Mouse (Mus musculus) erythroid progenitor cell, adult 5-6 weeks (primary cell): ENCODE measurements around the gene Ndufa6. TPM values are rescaled to one million over a fixed set of nuclear protein-coding genes. Genes with fewer than 3 reads are reported as not detected.

ENCODE experiments used
- total RNA-seq, 2 experiments: library from RNA; stranded (forward) in 1 of 2; stranded (reverse) in 1 of 2; fragments of 150-400 nt in 1 of 2; fragments of 186-747, 209-891 nt in 1 of 2; gene quantifications; 2 replicates each; pipeline versions ENCODE4 v1.2.3 to v1.2.4; 2015 to 2017; ENCODE audit warnings: low replicate concordance in 2 of 2

Ndufa6 gene
- total RNA-seq, 2 experiments from 2014 or later: 31.5 to 91.4 TPM

Other genes starting within 250 kb of the Ndufa6 start
- 2.9 and 12.6 TPM in 2 replicates for gene Ccdc134, start 226.4 kb downstream of the Ndufa6 start, total RNA-seq (2015; ENCODE audit: low replicate concordance)
- 5.5 and 5.8 TPM in 2 replicates for gene Ccdc134, start 226.4 kb downstream of the Ndufa6 start, total RNA-seq (2017; ENCODE audit: low replicate concordance)
- gene Srebf2, start 207.1 kb downstream of the Ndufa6 start, total RNA-seq (2015; ENCODE audit: low replicate concordance): 40.7 and 42.9 TPM in 2 replicates
- gene Srebf2, start 207.1 kb downstream of the Ndufa6 start, total RNA-seq (2017; ENCODE audit: low replicate concordance): 36.2 and 43.0 TPM in 2 replicates
- gene Shisa8, start 141.5 kb downstream of the Ndufa6 start, total RNA-seq (2015; ENCODE audit: low replicate concordance): not detected in 2 replicates
- not detected in 2 replicates for gene Shisa8, start 141.5 kb downstream of the Ndufa6 start, total RNA-seq (2017; ENCODE audit: low replicate concordance)
- gene Tnfrsf13c, start 130.0 kb downstream of the Ndufa6 start, total RNA-seq (2015; ENCODE audit: low replicate concordance): 13.4 and 15.5 TPM in 2 replicates
- 6.7 and 11.9 TPM in 2 replicates for gene Tnfrsf13c, start 130.0 kb downstream of the Ndufa6 start, total RNA-seq (2017; ENCODE audit: low replicate concordance)
- 50.7 and 56.2 TPM in 2 replicates for gene Cenpm, start 109.6 kb downstream of the Ndufa6 start, total RNA-seq (2015; ENCODE audit: low replicate concordance)
- gene Cenpm, start 109.6 kb downstream of the Ndufa6 start, total RNA-seq (2017; ENCODE audit: low replicate concordance): 11.6 and 36.7 TPM in 2 replicates
- not detected in 2 replicates for gene 1500009C09Rik, start 101.9 kb downstream of the Ndufa6 start, total RNA-seq (2015; ENCODE audit: low replicate concordance)
- not detected in 2 replicates for gene 1500009C09Rik, start 101.9 kb downstream of the Ndufa6 start, total RNA-seq (2017; ENCODE audit: low replicate concordance)
- not detected in 2 replicates for gene Sept3, start 79.4 kb downstream of the Ndufa6 start, total RNA-seq (2015; ENCODE audit: low replicate concordance)
- not detected in 2 replicates for gene Sept3, start 79.4 kb downstream of the Ndufa6 start, total RNA-seq (2017; ENCODE audit: low replicate concordance)
- gene Wbp2nl, start 55.4 kb downstream of the Ndufa6 start, total RNA-seq (2015; ENCODE audit: low replicate concordance): not detected in 2 replicates
- gene Wbp2nl, start 55.4 kb downstream of the Ndufa6 start, total RNA-seq (2017; ENCODE audit: low replicate concordance): not detected in 2 replicates
- gene Naga, start 15.4 kb downstream of the Ndufa6 start, total RNA-seq (2015; ENCODE audit: low replicate concordance): 119 and 154 TPM in 2 replicates
- gene Naga, start 15.4 kb downstream of the Ndufa6 start, total RNA-seq (2017; ENCODE audit: low replicate concordance): 62.6 and 69.7 TPM in 2 replicates
- gene Pheta2, start 15.4 kb downstream of the Ndufa6 start, total RNA-seq (2015; ENCODE audit: low replicate concordance): 88.4 and 89.0 TPM in 2 replicates
- 85.0 and 97.9 TPM in 2 replicates for gene Pheta2, start 15.4 kb downstream of the Ndufa6 start, total RNA-seq (2017; ENCODE audit: low replicate concordance)
- gene Smdt1, start 15.4 kb downstream of the Ndufa6 start, total RNA-seq (2015; ENCODE audit: low replicate concordance): 137 and 202 TPM in 2 replicates
- gene Smdt1, start 15.4 kb downstream of the Ndufa6 start, total RNA-seq (2017; ENCODE audit: low replicate concordance): 52.8 and 71.0 TPM in 2 replicates
- not detected in 2 replicates for gene Cyp2d22, start 25.9 kb upstream of the Ndufa6 start, total RNA-seq (2015; ENCODE audit: low replicate concordance)
- not detected in 2 replicates for gene Cyp2d22, start 25.9 kb upstream of the Ndufa6 start, total RNA-seq (2017; ENCODE audit: low replicate concordance)
- gene Cyp2d11, start 39.7 kb upstream of the Ndufa6 start, total RNA-seq (2015; ENCODE audit: low replicate concordance): not detected in 2 replicates
- gene Cyp2d11, start 39.7 kb upstream of the Ndufa6 start, total RNA-seq (2017; ENCODE audit: low replicate concordance): not detected in 2 replicates
- gene Cyp2d10, start 52.9 kb upstream of the Ndufa6 start, total RNA-seq (2015; ENCODE audit: low replicate concordance): not detected in 2 replicates
- not detected in 2 replicates for gene Cyp2d10, start 52.9 kb upstream of the Ndufa6 start, total RNA-seq (2017; ENCODE audit: low replicate concordance)
- not detected in 2 replicates for gene Cyp2d9, start 79.1 kb upstream of the Ndufa6 start, total RNA-seq (2015; ENCODE audit: low replicate concordance)
- not detected in 2 replicates for gene Cyp2d9, start 79.1 kb upstream of the Ndufa6 start, total RNA-seq (2017; ENCODE audit: low replicate concordance)
- gene Cyp2d12, start 200.8 kb upstream of the Ndufa6 start, total RNA-seq (2015; ENCODE audit: low replicate concordance): not detected in 2 replicates
- gene Cyp2d12, start 200.8 kb upstream of the Ndufa6 start, total RNA-seq (2017; ENCODE audit: low replicate concordance): not detected in 2 replicates